Mouse (Mus musculus): ENCODE results near the gene Zfp963. TPM values are rescaled to one million over a fixed set of nuclear protein-coding genes. Genes with fewer than 3 reads are reported as not detected.

Gene Zfp963
- total and polyA plus RNA-seq, 3 experiments, result 1.9 to 5.5 (median 4.8) TPM

DNA sequence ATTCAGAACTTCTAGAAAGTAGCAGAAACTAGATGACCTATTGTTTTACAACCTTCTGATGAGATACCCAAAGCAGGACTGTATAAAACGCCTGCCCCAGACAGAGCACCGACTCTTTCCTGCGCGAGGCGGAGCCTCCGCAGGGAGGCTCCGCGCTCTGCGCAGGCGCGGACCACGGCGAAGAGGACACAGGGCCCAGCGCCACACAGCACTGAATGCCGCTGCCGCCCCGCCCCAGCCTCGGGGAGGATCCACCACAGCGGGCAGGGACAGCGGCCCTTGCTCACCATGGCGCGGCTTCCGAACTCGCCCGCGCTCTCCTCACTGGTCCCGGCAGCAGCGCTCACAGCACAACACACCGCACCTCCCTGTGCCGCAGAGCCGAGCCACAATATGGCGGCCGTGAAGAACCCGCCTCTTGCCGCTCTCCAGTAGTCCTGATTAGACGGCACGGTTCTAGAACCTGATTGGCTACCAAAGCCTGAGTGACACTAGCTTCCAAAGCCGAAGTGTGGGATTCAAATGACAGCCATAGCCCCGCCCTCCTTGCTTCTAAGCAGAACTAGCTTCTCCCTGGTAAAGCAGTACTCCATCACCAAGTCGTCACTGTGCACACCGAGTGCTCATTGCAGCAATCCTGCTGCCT is 24.9 kb upstream of the Zfp963 start, which contains the start of gene Gm20422 (continued):
- TF ChIP-seq ZMIZ1 (IDR thresholded peaks at IDR 0.05; ENCODE audit: low read depth, low read length) (peak; percentile 96), NRF1 (IDR thresholded peaks at IDR 0.05; ENCODE audit: low read depth, low read length) (peak; percentile 90), RAD21 (IDR thresholded peaks at IDR 0.05; ENCODE audit: low read depth, low read length) (no peak), MEF2A (IDR thresholded peaks at IDR 0.05; ENCODE audit: borderline replicate concordance, low read depth, low read length) (peak; percentile 61; the same call in 1 of the 2 replicates), USF2 (conservative IDR thresholded peaks at IDR 0.05; ENCODE audit: low read depth, low read length) (no peak), NELFE (IDR thresholded peaks at IDR 0.05; ENCODE audit: low read depth, low read length) (peak; percentile 97), ZNF384 (IDR thresholded peaks at IDR 0.05; ENCODE audit: low read depth, low read length) (no peak), ZC3H11A (IDR thresholded peaks at IDR 0.05; ENCODE audit: low read depth, low read length) (no peak), CHD1 (IDR thresholded peaks at IDR 0.05; ENCODE audit: low read depth, low read length) (no peak), PAX5 (IDR thresholded peaks at IDR 0.05; ENCODE audit: low read length) (no peak), CTCF (conservative IDR thresholded peaks at IDR 0.05 in 1 of 2, IDR thresholded peaks at IDR 0.05 in 1 of 2; ENCODE audit: low read depth in 2 of 2, low read length in 2 of 2) (no peak)

DNA sequence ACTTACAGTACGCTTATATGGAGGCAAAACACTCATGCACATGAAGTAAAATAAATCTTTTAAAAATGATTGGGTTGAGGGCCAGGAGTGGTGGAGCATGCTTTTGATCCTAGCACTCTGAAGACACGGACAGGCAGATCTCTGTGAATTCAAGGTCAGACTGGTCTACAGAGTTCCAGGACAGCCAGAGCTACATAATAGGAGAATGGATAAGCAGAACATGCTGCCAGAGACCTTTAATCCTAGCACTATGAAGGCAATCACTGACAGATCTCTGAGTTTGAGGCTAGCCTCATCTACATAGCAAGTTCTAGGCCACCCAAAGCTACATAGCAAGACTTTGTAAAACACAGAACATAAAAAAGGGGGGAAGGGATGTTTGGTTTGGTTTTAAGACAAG is 22.3 kb upstream of the Zfp963 start:
- in situ Hi-C loops (cut with MboI; ENCODE audit: low pct_ligation_motif_present, low pct_unique_long_range_greater_than_20kb, low sequenced_read_pairs) (no loop called here), dilution Hi-C loops (cut with MboI; ENCODE audit: extremely low pct_ligation_motif_present, extremely low pct_unique_long_range_greater_than_20kb, low sequenced_read_pairs) (no loop called here)
- peak overlapping the region; percentile 8; the same call in 1 of the 2 replicates for H3K4me2 ChIP-seq (ENCODE audit: insufficient read depth, low read depth, poor library complexity, severe bottlenecking)
- H3K9ac ChIP-seq (ENCODE audit: insufficient read depth, low read depth), result no peak overlapping the region; the same call in 1 of the 2 replicates
- no peaks in the 10 kb centered on the region for H3K27me3 ChIP-seq (replicated peaks)
- peaks cover 8% of the 10 kb centered on the region for H3K9me3 ChIP-seq (replicated peaks; ENCODE audit: low read length)
- TF ChIP-seq ELF1 (IDR thresholded peaks at IDR 0.05; ENCODE audit: low read depth, low read length), result no peak
- TF ChIP-seq TBP (conservative IDR thresholded peaks at IDR 0.05; ENCODE audit: low read depth, low read length), result no peak
- TF ChIP-seq BHLHE40 (IDR thresholded peaks at IDR 0.05; ENCODE audit: low read depth, low read length), result no peak
- no peak for TF ChIP-seq CTCF (conservative IDR thresholded peaks at IDR 0.05 in 1 of 2, IDR thresholded peaks at IDR 0.05 in 1 of 2; ENCODE audit: low read depth in 2 of 2, low read length in 2 of 2)
- TF ChIP-seq EP300 (IDR thresholded peaks at IDR 0.05; ENCODE audit: low read length), result no peak
- TF ChIP-seq TCF12 (IDR thresholded peaks at IDR 0.05; ENCODE audit: low read depth, low read length), result no peak
- no peak for TF ChIP-seq ETS1 (conservative IDR thresholded peaks at IDR 0.05; ENCODE audit: low read depth, low read length)
- no peak for TF ChIP-seq RCOR1 (conservative IDR thresholded peaks at IDR 0.05; ENCODE audit: low read depth, low read length)
- no peak for TF ChIP-seq SMC3 (IDR thresholded peaks at IDR 0.05; ENCODE audit: low read depth, low read length)
- TF ChIP-seq ZKSCAN1 (IDR thresholded peaks at IDR 0.05; ENCODE audit: borderline replicate concordance, low read depth, low read length), result no peak
- no peak for TF ChIP-seq RAD21 (IDR thresholded peaks at IDR 0.05; ENCODE audit: low read depth, low read length)
- no peak for TF ChIP-seq ZC3H11A (IDR thresholded peaks at IDR 0.05; ENCODE audit: low read depth, low read length)
- no peak for TF ChIP-seq SIN3A (IDR thresholded peaks at IDR 0.05; ENCODE audit: low read length)
- no peak for TF ChIP-seq MYC (IDR thresholded peaks at IDR 0.05; ENCODE audit: low read depth, low read length)
- no peak for TF ChIP-seq E2F4 (IDR thresholded peaks at IDR 0.05; ENCODE audit: insufficient replicate concordance, low read depth, low read length)
- no peak for TF ChIP-seq MAX (IDR thresholded peaks at IDR 0.05; ENCODE audit: low read length)
- TF ChIP-seq NELFE (IDR thresholded peaks at IDR 0.05; ENCODE audit: low read depth, low read length), result no peak
- H3K79me2 ChIP-seq (replicated peaks; ENCODE audit: control insufficient read depth, extremely low read depth, insufficient read depth, poor library complexity, severe bottlenecking), result peaks cover 50% of the 10 kb centered on the region
- peaks cover 27 to 55% of the 10 kb centered on the region in 2 experiments for H3K36me3 ChIP-seq (replicated peaks in 1 of 2; ENCODE audit: control insufficient read depth in 1 of 2, insufficient read depth in 1 of 2, low read length in 1 of 2)
- no peak overlapping the region for H3K4me3 ChIP-seq (replicated peaks in 1 of 3; ENCODE audit: low read depth in 2 of 3, low read length in 2 of 3, poor library complexity in 1 of 3)
- no peak overlapping the region for H3K27ac ChIP-seq (ENCODE audit: insufficient read depth, low read depth)
- DNase-seq (ENCODE audit: extremely low read depth), result no peak
- peaks cover 5 to 33% of the 10 kb centered on the region in 2 experiments for H3K4me1 ChIP-seq (ENCODE audit: control insufficient read depth in 1 of 2, insufficient read depth in 2 of 2)
